ENCODE assay signal across 1 mouse cellular context in genomic region chr1:91249564-91250414, GRCm38 (mm10).
TF ChIP-seq lines count a peak whose summit lies in the region.

TSS of gene Ube2f (plus strand) at chr1:91250304.

TF ChIP-seq in MEL, 35 proteins besides CTCF, POLR2A, EP300 and RAD21 (continued from another document):
- TF ChIP-seq ZKSCAN1 (IDR thresholded peaks at IDR 0.05; ENCODE audit: low read depth, low read length): peak; percentile 92; the same call in 1 of the 2 replicates
- TF ChIP-seq MYB (IDR thresholded peaks at IDR 0.05; ENCODE audit: low read depth, low read length): no peak; the same call in 1 of the 2 replicates
- 0 out of 2 replicates have a peak, but pooled peaks have one; percentile 57 for TF ChIP-seq MAZ (IDR thresholded peaks at IDR 0.05; ENCODE audit: low read depth, low read length)
- TF ChIP-seq MAX (IDR thresholded peaks at IDR 0.05; ENCODE audit: low read length): peak; percentile 92
